Mouse (Mus musculus) ES-Bruce4 (cell line): ENCODE results near the gene Pfdn6.

ENCODE experiments used
- CTCF ChIP-seq: IDR thresholded peaks from one replicate; pipeline ENCODE4 v1.8.1; 2011; ENCODE audit warnings: low read depth, low read length
- POLR2A ChIP-seq: IDR thresholded peaks from one replicate; pipeline ENCODE4 v1.8.1; 2011; ENCODE audit warnings: low read length; ENCODE audit not compliant: insufficient read depth

- TF ChIP-seq POLR2A (no peak), CTCF (no peak)
Observed at GRCm38 (mm10) chr17:33956336-33956735, 16.2 kb upstream of the Pfdn6 start.
